ENCODE assay signal across 8 mouse cellular contexts in genomic region chr3:145293207-145293606, GRCm38 (mm10). TPM values are rescaled to one million over a fixed set of nuclear protein-coding genes. Genes with fewer than 3 reads are reported as not detected.
DNase-seq lines count a peak whose midpoint lies in the region; ATAC-seq and TF ChIP-seq lines count a peak whose summit lies in the region.

No protein-coding gene starts in this region.

- DNase-seq in cerebellum, postnatal 14 days: peak; percentile 6 to 7
- peak; percentile 36 for DNase-seq in Muller cell, postnatal 12 days (ENCODE audit: inconsistent ontology term)
- no peak for DNase-seq in thymus, postnatal 25 days

- no peak overlapping the region for H3ac ChIP-seq in myocyte (ENCODE audit: control insufficient read depth, insufficient read length)

- H3K4me3 ChIP-seq in heart, embryonic 12.5 days: peak overlapping the region; percentile 55
- peak overlapping the region; percentile 52 for H3K4me3 ChIP-seq in limb, embryonic 13.5 days
- H3K4me3 ChIP-seq in myocyte: peak overlapping the region; percentile 18

- peaks cover 23% of the 10 kb centered on the region for H3K4me1 ChIP-seq in heart, embryonic 12.5 days (replicated peaks)
- H3K4me1 ChIP-seq in limb, embryonic 13.5 days: peaks cover 37% of the 10 kb centered on the region

- no peak overlapping the region for H3K27ac ChIP-seq in heart, embryonic 12.5 days (ENCODE audit: poor library complexity, severe bottlenecking)
- H3K27ac ChIP-seq in limb, embryonic 13.5 days: peak overlapping the region; percentile 58; the same call in 1 of the 2 replicates

- WGBS in heart, embryonic 12.5 days: 2% methylated on average over 9 of the region's 9 CpGs
- WGBS in limb, embryonic 13.5 days: 0% methylated on average over 9 of the region's 9 CpGs

- peak overlapping the region; percentile 71 for H3K9ac ChIP-seq in heart, embryonic 12.5 days
- peak overlapping the region; percentile 71 for H3K9ac ChIP-seq in limb, embryonic 13.5 days

- peaks cover 12% of the 10 kb centered on the region for H3K27me3 ChIP-seq in heart, embryonic 12.5 days (replicated peaks)
- no peaks in the 10 kb centered on the region for H3K27me3 ChIP-seq in limb, embryonic 13.5 days
- H3K27me3 ChIP-seq in myocyte (ENCODE audit: control insufficient read depth, insufficient read depth, insufficient read length): no peaks in the 10 kb centered on the region

- no peak for TF ChIP-seq POLR2A in myocyte (IDR thresholded peaks at IDR 0.05; ENCODE audit: insufficient read length, low read depth)

- H3K4me2 ChIP-seq in heart, embryonic 12.5 days: peak overlapping the region; percentile 99
- peak overlapping the region; percentile 91 for H3K4me2 ChIP-seq in limb, embryonic 13.5 days (replicated peaks)
- H3K4me2 ChIP-seq in myocyte (ENCODE audit: low read depth): peak overlapping the region; percentile 98

- no peaks in the 10 kb centered on the region for H3K9me3 ChIP-seq in heart, embryonic 12.5 days (replicated peaks)
- H3K9me3 ChIP-seq in limb, embryonic 13.5 days: no peaks in the 10 kb centered on the region

- H3K36me3 ChIP-seq in heart, embryonic 12.5 days: no peaks in the 10 kb centered on the region
- no peaks in the 10 kb centered on the region for H3K36me3 ChIP-seq in limb, embryonic 13.5 days
- H3K36me3 ChIP-seq in myocyte (ENCODE audit: control insufficient read depth, insufficient read depth): no peaks in the 10 kb centered on the region

- no peaks in the 10 kb centered on the region for H3K79me2 ChIP-seq in myocyte (ENCODE audit: control insufficient read depth, insufficient read depth)

- ATAC-seq in cerebellum, adult (ENCODE audit: insufficient number of reproducible peaks, low FRiP score, low TSS enrichment): no peak
- peak; percentile 66 for ATAC-seq in heart, embryonic 12.5 days (ENCODE audit: insufficient number of reproducible peaks, low FRiP score)
- 0 out of 2 replicates have a peak, but pooled peaks have one; percentile 21 for ATAC-seq in limb, embryonic 13.5 days (ENCODE audit: low FRiP score, low read depth)
- no peak for ATAC-seq in CD4-positive, CD25-positive, alpha-beta regulatory T cell, adult 4 months

TF ChIP-seq in myocyte, 11 proteins besides CTCF, POLR2A, EP300 and RAD21:
- TF ChIP-seq MYOD1 (IDR thresholded peaks at IDR 0.05; ENCODE audit: control insufficient read depth in 1 of 3, insufficient read length in 2 of 3, low read depth in 2 of 3) (no peak), TCF3 (IDR thresholded peaks at IDR 0.05; ENCODE audit: insufficient read length, low read depth) (no peak), TCF12 (IDR thresholded peaks at IDR 0.05; ENCODE audit: insufficient read depth, poor library complexity, severe bottlenecking) (no peak), SRF (IDR thresholded peaks at IDR 0.05; ENCODE audit: control insufficient read depth, insufficient read length, low read depth) (no peak)

RNA-seq across cellular contexts. Expression of gene Col24a1, which starts 0.9 kb away (rescaled TPM):
- 0.46 and 0.80 TPM in 2 replicates for polyA plus RNA-seq in heart, embryonic 12.5 days (2016; fragmentation: Nextera tagmentation; extraction: Ambion mirVana)
- 10.2 and 12.8 TPM in 2 replicates for polyA plus RNA-seq in limb, embryonic 13.5 days (2015; fragmentation: Nextera tagmentation; extraction: Ambion mirVana)
- polyA plus RNA-seq in myocyte (2012; fragmentation: generic; extraction: Trizol): 0.40 TPM
- not detected for polyA plus RNA-seq in CD4-positive, CD25-positive, alpha-beta regulatory T cell, adult 4 months (2017; shearing (Covaris generic))

Comparison
In these comparisons a context has a peak if more than half of its experiments do, and no peak if none do; other contexts are left out.
1. ATAC-seq: peak in heart, embryonic 12.5 days (single experiment) and limb, embryonic 13.5 days (single experiment); none in cerebellum, adult (single experiment) and CD4-positive, CD25-positive, alpha-beta regulatory T cell, adult 4 months (single experiment).
2. Peak in every context shown above with its lines, with median percentiles within 50 percentile points of each other: H3K4me2 ChIP-seq and H3K4me3 ChIP-seq.